Mouse (Mus musculus) hindbrain, embryonic 15.5 days (tissue): Measurements from ENCODE around the gene Paqr8. TPM values are rescaled to one million over a fixed set of nuclear protein-coding genes. Genes with fewer than 3 reads are reported as not detected.
"Not testable (repeated sequence)": the region's sequence is repeated elsewhere in the genome, so short reads cannot be mapped to it uniquely, and the experiment has no call there.

ENCODE experiments used
- ATAC-seq: fragments of 200-750 bp; cut with Nextera tagmentation; 2 replicates; pipeline ENCODE4 v1.8.0; 2017; ENCODE audit warnings: low read depth, moderate number of reproducible peaks, moderate TSS enrichment; ENCODE audit not compliant: low FRiP score
- H3K27ac ChIP-seq: fragments of 300-500 bp; sonication (generic); replicated peaks from 2 replicates; pipeline ENCODE4 v1.5.1; 2015; ENCODE audit warnings: mild to moderate bottlenecking, inconsistent platforms
- H3K27me3 ChIP-seq: fragments of 300-500 bp; sonication (generic); 2 replicates; pipeline ENCODE4 v1.6.1; 2015; ENCODE audit warnings: control low read depth, inconsistent platforms
- H3K36me3 ChIP-seq: fragments of 300-500 bp; sonication (generic); 2 replicates; pipeline ENCODE4 v1.6.1; 2015; ENCODE audit warnings: control low read depth, inconsistent platforms
- H3K4me1 ChIP-seq: fragments of 300-500 bp; sonication (generic); replicated peaks from 2 replicates; pipeline ENCODE4 v1.6.1; 2015; ENCODE audit warnings: control low read depth, inconsistent platforms
- H3K4me2 ChIP-seq: fragments of 300-500 bp; sonication (generic); 2 replicates; pipeline ENCODE4 v1.6.1; 2015; ENCODE audit warnings: moderate library complexity, mild to moderate bottlenecking, inconsistent platforms
- H3K4me3 ChIP-seq: fragments of 300-500 bp; sonication (generic); 2 replicates; pipeline ENCODE4 v1.5.1; 2015; ENCODE audit warnings: mild to moderate bottlenecking, inconsistent platforms
- H3K9ac ChIP-seq: fragments of 300-500 bp; sonication (generic); 2 replicates; pipeline ENCODE4 v1.6.1; 2015; ENCODE audit warnings: inconsistent platforms
- H3K9me3 ChIP-seq: fragments of 300-500 bp; sonication (generic); 2 replicates; pipeline ENCODE4 v1.6.1; 2016; ENCODE audit warnings: control low read depth, inconsistent platforms
- WGBS: fragments of 180-500 bp; shearing (Covaris S2); methylation state at CpG from one replicate; pipeline ENCODE4 v1.1.7; 2015; 5-methylcytosine and 5-hydroxymethylcytosine counted together
- polyA plus RNA-seq: library from polyadenylated mRNA; unstranded; fragments of >200 nt; fragmentation: Nextera tagmentation; extraction: Ambion mirVana; gene quantifications from 2 replicates; pipeline ENCODE4 v1.2.1, GENCODE M21; 2015

Paqr8 gene
- polyA plus RNA-seq, 1 experiment from 2014 or later = 38.6 TPM

GRCm38 (mm10) chr1:20914769-20915168 lies 24.4 kb downstream of the Paqr8 start:
- Histone ChIP-seq H3K4me1 (peaks cover 7% of the 10 kb centered on the region; the same call in 1 of the 2 replicates), H3K27me3 (no peaks in the 10 kb centered on the region), H3K9me3 (no peaks in the 10 kb centered on the region), H3K36me3 (no peaks in the 10 kb centered on the region), H3K4me2 (no peak overlapping the region), H3K4me3 (no peak overlapping the region), H3K27ac (no peak overlapping the region), H3K9ac (no peak overlapping the region)
- ATAC-seq = peak; percentile 41; the same call in 1 of the 2 replicates
- 83% methylated on average over 3 of the region's 3 CpGs for WGBS

GRCm38 (mm10) chr1:20915608-20916007 lies 25.2 kb downstream of the Paqr8 start:
- H3K4me1 ChIP-seq = peaks cover 7% of the 10 kb centered on the region; the same call in 1 of the 2 replicates
- no peaks in the 10 kb centered on the region for H3K36me3 ChIP-seq
- WGBS = 65% methylated on average over 5 of the region's 5 CpGs
- no peak overlapping the region for H3K9ac ChIP-seq
- no peaks in the 10 kb centered on the region for H3K27me3 ChIP-seq
- H3K27ac ChIP-seq = no peak overlapping the region
- ATAC-seq = no peak
- no peaks in the 10 kb centered on the region for H3K9me3 ChIP-seq
- no peak overlapping the region for H3K4me3 ChIP-seq
- H3K4me2 ChIP-seq = no peak overlapping the region

- Histone ChIP-seq H3K4me2 (no peak overlapping the region), H3K9ac (no peak overlapping the region), H3K4me1 (peaks cover 7% of the 10 kb centered on the region; the same call in 1 of the 2 replicates), H3K9me3 (no peaks in the 10 kb centered on the region), H3K27ac (no peak overlapping the region), H3K36me3 (no peaks in the 10 kb centered on the region), H3K4me3 (no peak overlapping the region), H3K27me3 (no peaks in the 10 kb centered on the region)
- WGBS = 81% methylated on average over 6 of the region's 6 CpGs
- no peak for ATAC-seq
These were observed 27.2 kb downstream of the Paqr8 start for GRCm38 (mm10) chr1:20917496-20918050.

- Histone ChIP-seq H3K27ac (0 out of 2 replicates have a peak overlapping the region, but pooled peaks have one; percentile 34), H3K4me2 (no peak overlapping the region), H3K4me1 (peaks cover 14% of the 10 kb centered on the region), H3K27me3 (no peaks in the 10 kb centered on the region), H3K4me3 (no peak overlapping the region), H3K9me3 (no peaks in the 10 kb centered on the region), H3K9ac (no peak overlapping the region), H3K36me3 (no peaks in the 10 kb centered on the region)
- ATAC-seq = no peak
- 87% methylated on average over 2 of the region's 2 CpGs for WGBS
These were observed 29.3 kb downstream of the Paqr8 start for GRCm38 (mm10) chr1:20919728-20920127.

DNA sequence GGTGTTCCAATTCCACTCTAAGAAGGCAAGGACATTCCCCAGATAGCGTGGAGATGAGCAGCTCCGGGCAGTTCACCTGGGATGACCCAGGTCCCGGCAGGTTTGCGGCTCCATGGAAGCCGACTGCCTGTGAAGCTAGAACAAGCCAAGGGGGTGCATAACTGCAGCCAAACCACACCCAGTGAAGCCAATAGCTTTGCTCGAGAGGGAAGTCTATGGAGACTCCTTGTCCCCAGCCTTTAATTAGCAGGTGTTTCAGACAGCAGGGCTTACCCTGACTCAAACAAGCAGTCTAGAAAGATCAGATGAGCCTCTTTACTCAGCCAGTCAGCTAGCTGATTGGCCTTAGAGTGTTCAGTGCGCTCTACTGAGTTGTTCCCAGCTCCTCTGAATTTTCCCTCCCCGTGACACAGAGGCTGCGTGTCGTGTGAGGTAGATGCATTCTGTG lies 30.7 kb downstream of the Paqr8 start:
- no peaks in the 10 kb centered on the region for H3K27me3 ChIP-seq
- WGBS = 86% methylated on average over 10 of the region's 10 CpGs
- no peak overlapping the region for H3K4me3 ChIP-seq
- ATAC-seq = no peak
- no peak overlapping the region for H3K9ac ChIP-seq
- peaks cover 14% of the 10 kb centered on the region for H3K4me1 ChIP-seq
- H3K36me3 ChIP-seq = no peaks in the 10 kb centered on the region
- no peak overlapping the region for H3K4me2 ChIP-seq
- H3K27ac ChIP-seq = no peak overlapping the region
- no peaks in the 10 kb centered on the region for H3K9me3 ChIP-seq

DNA sequence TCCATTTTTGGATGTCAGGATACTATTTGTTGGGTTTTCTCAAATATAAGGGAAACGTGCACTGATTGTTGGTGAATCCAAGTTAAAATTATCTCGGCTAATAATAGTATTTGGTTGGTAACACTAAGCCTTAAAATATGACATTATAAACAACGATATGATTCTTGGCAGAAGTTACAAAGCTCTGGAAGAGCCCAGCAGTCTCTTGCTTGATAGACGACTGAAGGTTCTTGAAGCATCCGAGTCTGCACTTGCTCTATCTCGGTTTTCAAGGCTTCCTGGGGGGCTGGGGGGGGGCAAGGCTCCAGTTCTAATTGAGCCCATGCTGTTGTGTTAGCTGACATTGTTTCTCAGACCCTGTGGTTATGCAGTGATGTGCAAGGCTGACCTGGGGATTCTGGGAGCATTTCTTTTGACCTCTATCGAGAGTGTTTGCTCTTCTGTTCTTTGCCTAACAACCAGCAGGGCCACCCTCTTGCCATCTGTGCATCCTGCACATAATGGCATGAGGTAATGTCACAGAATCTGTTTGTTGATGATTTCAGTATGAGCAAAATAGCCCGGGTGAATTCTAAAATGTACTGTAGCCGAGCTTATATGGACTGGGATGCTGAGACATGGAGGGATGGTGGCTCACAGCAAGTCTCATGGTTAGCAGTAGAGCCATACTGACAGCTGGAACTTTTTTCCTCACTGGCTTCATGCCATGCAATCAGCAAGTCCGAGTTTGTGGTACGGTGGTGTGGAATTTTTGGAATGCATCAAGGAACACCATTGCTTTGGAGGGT lies 32.4 kb downstream of the Paqr8 start:
- Histone ChIP-seq H3K36me3 (no peaks in the 10 kb centered on the region), H3K4me1 (peaks cover 14% of the 10 kb centered on the region), H3K27me3 (no peaks in the 10 kb centered on the region), H3K4me2 (no peak overlapping the region), H3K9ac (no peak overlapping the region), H3K27ac (peak overlapping the region; percentile 14; the same call in 1 of the 2 replicates), H3K4me3 (no peak overlapping the region), H3K9me3 (no peaks in the 10 kb centered on the region)
- WGBS = 58% methylated on average over 11 of the region's 11 CpGs
- peak; percentile 44; the same call in 1 of the 2 replicates for ATAC-seq

- 86% methylated on average over 7 of the region's 7 CpGs for WGBS
These were observed 34.9 kb downstream of the Paqr8 start for GRCm38 (mm10) chr1:20925324-20925723.

GRCm38 (mm10) chr1:20925926-20926325 lies 35.5 kb downstream of the Paqr8 start:
- Histone ChIP-seq H3K4me2 (no peak overlapping the region), H3K4me1 (peaks cover 11% of the 10 kb centered on the region), H3K4me3 (no peak overlapping the region), H3K9me3 (no peaks in the 10 kb centered on the region), H3K36me3 (no peaks in the 10 kb centered on the region), H3K9ac (no peak overlapping the region), H3K27ac (no peak overlapping the region), H3K27me3 (no peaks in the 10 kb centered on the region)
- no peak for ATAC-seq
- WGBS = 93% methylated on average over 4 of the region's 4 CpGs

More at GRCm38 (mm10) chr1:20925324-20925723, 34.9 kb downstream of the Paqr8 start:
- not testable (repeated sequence) for H3K4me3 ChIP-seq, H3K4me2 ChIP-seq, H3K9ac ChIP-seq, ATAC-seq, H3K27me3 ChIP-seq, H3K36me3 ChIP-seq, H3K9me3 ChIP-seq, H3K27ac ChIP-seq
- H3K4me1 ChIP-seq = peaks cover 11% of the 10 kb centered on the region

GRCm38 (mm10) chr1:20926376-20926775 lies 36.0 kb downstream of the Paqr8 start:
- Histone ChIP-seq H3K4me1 (peaks cover 11% of the 10 kb centered on the region), H3K36me3 (no peaks in the 10 kb centered on the region), H3K9ac (no peak overlapping the region), H3K27ac (no peak overlapping the region), H3K27me3 (no peaks in the 10 kb centered on the region), H3K4me3 (no peak overlapping the region), H3K9me3 (no peaks in the 10 kb centered on the region), H3K4me2 (no peak overlapping the region)
- no peak for ATAC-seq
- WGBS = 84% methylated on average over 4 of the region's 4 CpGs

DNA sequence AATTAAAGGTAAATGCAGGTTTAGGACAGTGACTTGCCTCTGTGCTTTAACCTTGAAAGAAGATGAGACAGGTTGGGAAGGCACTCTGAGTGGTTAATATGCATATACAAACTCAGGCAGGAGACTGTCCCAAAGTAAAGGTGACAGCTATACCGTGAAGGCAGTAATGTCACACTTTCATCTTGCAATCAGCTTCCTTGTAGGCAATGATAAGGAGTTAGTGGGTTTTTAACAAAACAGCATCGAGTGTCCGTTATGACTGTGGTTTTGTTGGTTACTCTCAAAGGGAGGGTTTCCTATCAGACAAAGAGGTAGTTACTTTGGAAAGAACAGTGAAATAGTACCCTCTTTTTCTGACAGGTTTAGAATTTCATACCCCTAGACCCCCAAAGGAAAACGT lies 38.1 kb downstream of the Paqr8 start:
- H3K4me1 ChIP-seq = no peaks in the 10 kb centered on the region
- no peaks in the 10 kb centered on the region for H3K27me3 ChIP-seq
- no peak overlapping the region for H3K27ac ChIP-seq
- H3K9ac ChIP-seq = no peak overlapping the region
- H3K4me3 ChIP-seq = no peak overlapping the region
- no peaks in the 10 kb centered on the region for H3K9me3 ChIP-seq
- H3K4me2 ChIP-seq = no peak overlapping the region
- 87% methylated on average over 4 of the region's 4 CpGs for WGBS
- ATAC-seq = no peak
- no peaks in the 10 kb centered on the region for H3K36me3 ChIP-seq

- H3K4me1 ChIP-seq = no peaks in the 10 kb centered on the region
- no peak overlapping the region for H3K9ac ChIP-seq
- no peaks in the 10 kb centered on the region for H3K27me3 ChIP-seq
- no peak overlapping the region for H3K4me3 ChIP-seq
- H3K4me2 ChIP-seq = no peak overlapping the region
- ATAC-seq = peak; percentile 78; the same call in 1 of the 2 replicates
- peaks cover 7% of the 10 kb centered on the region; the same call in 1 of the 2 replicates for H3K36me3 ChIP-seq
- 15% methylated on average over 7 of the region's 7 CpGs for WGBS
- no peaks in the 10 kb centered on the region for H3K9me3 ChIP-seq
- H3K27ac ChIP-seq = no peak overlapping the region
These were observed 43.1 kb downstream of the Paqr8 start for GRCm38 (mm10) chr1:20933457-20933856.

DNA sequence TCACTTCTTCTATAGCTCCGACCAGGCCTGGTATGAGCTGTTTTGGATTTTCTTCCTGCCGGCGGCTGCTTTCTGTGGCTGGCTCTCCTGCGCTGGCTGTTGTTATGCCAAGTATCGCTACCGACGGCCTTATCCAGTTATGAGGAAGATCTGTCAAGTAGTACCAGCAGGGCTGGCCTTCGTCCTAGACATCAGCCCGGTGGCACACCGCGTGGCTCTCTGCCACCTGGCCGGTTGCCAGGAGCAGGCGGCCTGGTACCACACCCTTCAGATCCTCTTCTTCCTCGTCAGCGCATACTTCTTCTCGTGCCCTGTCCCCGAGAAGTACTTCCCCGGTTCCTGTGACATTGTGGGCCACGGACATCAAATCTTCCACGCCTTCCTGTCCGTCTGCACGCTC lies 44.7 kb downstream of the Paqr8 start:
- 68% methylated on average over 22 of the region's 22 CpGs for WGBS
- no peak overlapping the region for H3K4me3 ChIP-seq
- no peaks in the 10 kb centered on the region for H3K9me3 ChIP-seq
- no peaks in the 10 kb centered on the region for H3K4me1 ChIP-seq
- 0 out of 2 replicates have a peak, but pooled peaks have one; percentile 42 for ATAC-seq
- no peak overlapping the region for H3K9ac ChIP-seq
- H3K36me3 ChIP-seq = peaks cover 7% of the 10 kb centered on the region; the same call in 1 of the 2 replicates
- no peak overlapping the region for H3K27ac ChIP-seq
- H3K4me2 ChIP-seq = no peak overlapping the region
- H3K27me3 ChIP-seq = no peaks in the 10 kb centered on the region
